Mouse (Mus musculus): ENCODE measurements around the gene Mtcl1. TPM values are rescaled to one million over a fixed set of nuclear protein-coding genes. Genes with fewer than 3 reads are reported as not detected.
A peak's percentile ranks its signal among the peaks of the same experiment; 100 is the strongest.

Gene Mtcl1
- polyA plus RNA-seq, 1 experiment from 2014 or later, result 1.1 TPM

GRCm38 (mm10) chr17:66471252-66471651 is 21.7 kb upstream of the Mtcl1 start:
- Histone ChIP-seq H3K9me3 (ENCODE audit: control insufficient read depth, low read length) (0 out of 2 replicates have a peak, but pooled peaks cover 7% of the 10 kb centered on the region), H3K9ac (ENCODE audit: low read length) (no peak overlapping the region), H3K4me3 (ENCODE audit: control insufficient read depth in 1 of 2, insufficient read depth in 1 of 2, low read depth in 1 of 2, low read length in 2 of 2) (no peak overlapping the region), H3K4me2 (ENCODE audit: low read length) (no peak overlapping the region), H3K4me1 (ENCODE audit: control insufficient read depth in 2 of 2, insufficient read depth in 2 of 2, low read length in 2 of 2) (no peaks in the 10 kb centered on the region), H3K36me3 (ENCODE audit: control insufficient read depth, insufficient read depth, low read length) (no peaks in the 10 kb centered on the region), H3K27ac (replicated peaks in 1 of 2; ENCODE audit: control insufficient read depth in 1 of 2, insufficient read depth in 1 of 2, low read depth in 2 of 2, low read length in 2 of 2) (no peak overlapping the region), H3K27me3 (ENCODE audit: control insufficient read depth, insufficient read depth, low read length) (no peaks in the 10 kb centered on the region)
- ATAC-seq (ENCODE audit: insufficient number of reproducible peaks, insufficient read depth, low FRiP score, low read depth), result no peak
- WGBS, result 70% methylated on average over 4 of the region's 4 CpGs

DNA sequence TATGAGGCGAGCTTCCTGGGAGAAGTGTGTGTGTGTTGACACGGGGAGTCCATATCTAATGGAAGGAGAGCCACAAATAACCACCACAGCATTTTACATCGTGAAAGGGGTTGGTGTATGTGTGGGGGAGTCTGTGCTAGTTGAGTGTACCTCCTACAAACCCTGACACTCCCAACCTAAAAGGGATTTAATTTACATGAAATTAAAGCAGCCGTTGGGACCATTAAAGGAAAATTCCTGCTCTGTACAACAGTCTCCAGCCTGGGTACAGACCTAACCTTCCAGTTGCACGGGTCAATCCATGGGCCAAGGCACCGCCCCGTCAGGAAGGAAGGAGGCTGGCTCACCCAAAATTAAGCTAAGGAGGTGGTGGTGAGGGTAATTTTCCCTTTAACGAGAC is 20.5 kb upstream of the Mtcl1 start:
- 25% methylated on average over 8 of the region's 8 CpGs for WGBS
- Histone ChIP-seq H3K4me3 (ENCODE audit: control insufficient read depth in 1 of 2, insufficient read depth in 1 of 2, low read depth in 1 of 2, low read length in 2 of 2) (no peak overlapping the region), H3K9ac (ENCODE audit: low read length) (no peak overlapping the region), H3K9me3 (ENCODE audit: control insufficient read depth, low read length) (0 out of 2 replicates have a peak, but pooled peaks cover 7% of the 10 kb centered on the region), H3K36me3 (ENCODE audit: control insufficient read depth, insufficient read depth, low read length) (no peaks in the 10 kb centered on the region), H3K27me3 (ENCODE audit: control insufficient read depth, insufficient read depth, low read length) (no peaks in the 10 kb centered on the region), H3K27ac (replicated peaks in 1 of 2; ENCODE audit: control insufficient read depth in 1 of 2, insufficient read depth in 1 of 2, low read depth in 2 of 2, low read length in 2 of 2) (no peak overlapping the region), H3K4me1 (ENCODE audit: control insufficient read depth in 2 of 2, insufficient read depth in 2 of 2, low read length in 2 of 2) (no peaks in the 10 kb centered on the region), H3K4me2 (ENCODE audit: low read length) (no peak overlapping the region)
- ATAC-seq (ENCODE audit: insufficient number of reproducible peaks, insufficient read depth, low FRiP score, low read depth), result no peak

DNA sequence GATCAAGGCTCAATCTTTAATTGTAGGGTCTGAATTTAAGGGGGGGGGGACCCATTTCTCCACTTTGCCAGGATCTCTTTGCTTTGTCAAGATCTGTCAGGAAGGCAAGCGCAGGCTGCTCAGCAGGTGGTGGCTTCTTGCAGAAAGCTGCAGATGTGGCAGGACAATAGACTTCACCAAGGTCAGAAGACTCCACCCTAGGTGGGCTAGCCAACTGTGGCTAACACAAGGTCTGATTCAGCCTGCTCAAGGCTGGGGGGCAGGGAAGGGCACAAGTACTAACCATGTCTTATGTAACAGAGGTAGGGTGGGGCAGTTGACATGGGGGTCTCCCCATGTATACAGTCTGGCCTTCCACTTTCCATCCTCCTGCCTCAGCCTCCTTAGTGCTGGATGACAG is 7.7 kb upstream of the Mtcl1 start:
- H3K36me3 ChIP-seq (ENCODE audit: control insufficient read depth, insufficient read depth, low read length), result no peaks in the 10 kb centered on the region
- H3K9ac ChIP-seq (ENCODE audit: low read length), result no peak overlapping the region
- 77% methylated on average over 1 of the region's 1 CpGs for WGBS
- H3K4me3 ChIP-seq (ENCODE audit: control insufficient read depth in 1 of 2, insufficient read depth in 1 of 2, low read depth in 1 of 2, low read length in 2 of 2), result no peak overlapping the region
- ATAC-seq (ENCODE audit: insufficient number of reproducible peaks, insufficient read depth, low FRiP score, low read depth), result no peak
- no peaks in the 10 kb centered on the region for H3K9me3 ChIP-seq (ENCODE audit: control insufficient read depth, low read length)
- H3K4me2 ChIP-seq (ENCODE audit: low read length), result no peak overlapping the region
- no peaks in the 10 kb centered on the region for H3K4me1 ChIP-seq (ENCODE audit: control insufficient read depth in 2 of 2, insufficient read depth in 2 of 2, low read length in 2 of 2)
- H3K27ac ChIP-seq (replicated peaks in 1 of 2; ENCODE audit: control insufficient read depth in 1 of 2, insufficient read depth in 1 of 2, low read depth in 2 of 2, low read length in 2 of 2), result no peak overlapping the region
- no peaks in the 10 kb centered on the region for H3K27me3 ChIP-seq (ENCODE audit: control insufficient read depth, insufficient read depth, low read length)

DNA sequence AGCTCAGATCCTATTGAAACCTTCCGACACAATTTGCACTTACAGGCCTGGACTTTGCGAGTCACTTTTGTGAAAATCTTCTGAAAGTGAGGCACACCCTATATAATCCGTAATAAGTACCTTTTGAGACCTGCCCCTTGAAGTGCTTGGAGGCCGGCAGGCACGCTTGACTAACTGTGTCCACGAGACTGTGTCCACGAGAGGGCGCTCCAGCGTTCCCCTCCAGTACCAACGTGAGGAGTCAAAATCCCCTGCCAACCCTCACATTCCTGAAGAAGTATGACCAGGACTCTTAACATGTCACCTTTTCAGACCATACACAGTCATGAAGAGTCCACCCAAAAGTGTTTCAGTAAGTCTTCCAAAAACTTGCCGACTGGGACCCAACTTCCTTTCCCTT is 1.6 kb upstream of the Mtcl1 start:
- 3% methylated on average over 11 of the region's 11 CpGs for WGBS
- peak overlapping the region; percentile 100 for H3K4me2 ChIP-seq (ENCODE audit: low read length)
- no peak overlapping the region for H3K27ac ChIP-seq (replicated peaks in 1 of 2; ENCODE audit: control insufficient read depth in 1 of 2, insufficient read depth in 1 of 2, low read depth in 2 of 2, low read length in 2 of 2)
- H3K9me3 ChIP-seq (ENCODE audit: control insufficient read depth, low read length), result no peaks in the 10 kb centered on the region
- peaks cover 23% of the 10 kb centered on the region; the same call in 1 of the 2 replicates for H3K27me3 ChIP-seq (ENCODE audit: control insufficient read depth, insufficient read depth, low read length)
- H3K9ac ChIP-seq (ENCODE audit: low read length), result no peak overlapping the region
- no peak overlapping the region for H3K4me3 ChIP-seq (ENCODE audit: control insufficient read depth in 1 of 2, insufficient read depth in 1 of 2, low read depth in 1 of 2, low read length in 2 of 2)
- no peaks in the 10 kb centered on the region for H3K36me3 ChIP-seq (ENCODE audit: control insufficient read depth, insufficient read depth, low read length)
- no peak for ATAC-seq (ENCODE audit: insufficient number of reproducible peaks, insufficient read depth, low FRiP score, low read depth)
- peaks cover 7 to 16% of the 10 kb centered on the region in 2 experiments; a peak in 3 of 4 replicates for H3K4me1 ChIP-seq (ENCODE audit: control insufficient read depth in 2 of 2, insufficient read depth in 2 of 2, low read length in 2 of 2)

DNA sequence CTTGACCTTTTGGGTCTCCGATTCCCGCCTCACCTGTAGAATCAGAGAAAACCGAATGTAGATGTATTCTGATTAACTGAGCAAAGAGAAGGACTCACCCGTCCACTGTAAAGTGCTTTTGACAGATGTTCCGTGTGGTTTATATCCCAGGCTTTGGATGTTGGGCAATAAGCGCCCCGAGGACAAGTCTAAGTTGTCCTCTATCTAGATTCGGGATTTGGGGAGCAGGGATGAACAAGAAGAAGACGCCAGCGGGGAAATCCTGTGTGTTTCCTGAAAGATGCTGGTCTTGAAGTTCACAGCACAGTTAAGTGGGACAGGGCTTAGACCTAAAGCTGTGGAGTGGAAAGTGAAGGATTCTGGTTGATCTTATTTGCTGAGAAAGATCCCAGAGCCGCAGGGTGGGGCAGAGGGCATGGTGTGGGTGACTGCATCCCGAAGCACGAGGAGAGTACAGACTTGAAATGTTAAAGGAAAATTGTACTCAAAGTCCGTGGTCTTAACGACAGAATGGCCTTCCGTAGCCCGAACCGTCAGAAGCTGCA is 1.0 kb upstream of the Mtcl1 start:
- H3K27me3 ChIP-seq (ENCODE audit: control insufficient read depth, insufficient read depth, low read length), result peaks cover 23% of the 10 kb centered on the region; the same call in 1 of the 2 replicates
- 6% methylated on average over 18 of the region's 18 CpGs for WGBS
- H3K9ac ChIP-seq (ENCODE audit: low read length), result 0 out of 2 replicates have a peak overlapping the region, but pooled peaks have one; percentile 74
- no peaks in the 10 kb centered on the region for H3K9me3 ChIP-seq (ENCODE audit: control insufficient read depth, low read length)
- ATAC-seq (ENCODE audit: insufficient number of reproducible peaks, insufficient read depth, low FRiP score, low read depth), result no peak
- peak overlapping the region; percentile 100 for H3K4me2 ChIP-seq (ENCODE audit: low read length)
- peaks cover 7 to 16% of the 10 kb centered on the region in 2 experiments; a peak in 3 of 4 replicates for H3K4me1 ChIP-seq (ENCODE audit: control insufficient read depth in 2 of 2, insufficient read depth in 2 of 2, low read length in 2 of 2)
- no peak overlapping the region for H3K27ac ChIP-seq (replicated peaks in 1 of 2; ENCODE audit: control insufficient read depth in 1 of 2, insufficient read depth in 1 of 2, low read depth in 2 of 2, low read length in 2 of 2)
- H3K36me3 ChIP-seq (ENCODE audit: control insufficient read depth, insufficient read depth, low read length), result no peaks in the 10 kb centered on the region
- H3K4me3 ChIP-seq (ENCODE audit: control insufficient read depth in 1 of 2, insufficient read depth in 1 of 2, low read depth in 1 of 2, low read length in 2 of 2), result peak overlapping the region; percentile 67 to 78

DNA sequence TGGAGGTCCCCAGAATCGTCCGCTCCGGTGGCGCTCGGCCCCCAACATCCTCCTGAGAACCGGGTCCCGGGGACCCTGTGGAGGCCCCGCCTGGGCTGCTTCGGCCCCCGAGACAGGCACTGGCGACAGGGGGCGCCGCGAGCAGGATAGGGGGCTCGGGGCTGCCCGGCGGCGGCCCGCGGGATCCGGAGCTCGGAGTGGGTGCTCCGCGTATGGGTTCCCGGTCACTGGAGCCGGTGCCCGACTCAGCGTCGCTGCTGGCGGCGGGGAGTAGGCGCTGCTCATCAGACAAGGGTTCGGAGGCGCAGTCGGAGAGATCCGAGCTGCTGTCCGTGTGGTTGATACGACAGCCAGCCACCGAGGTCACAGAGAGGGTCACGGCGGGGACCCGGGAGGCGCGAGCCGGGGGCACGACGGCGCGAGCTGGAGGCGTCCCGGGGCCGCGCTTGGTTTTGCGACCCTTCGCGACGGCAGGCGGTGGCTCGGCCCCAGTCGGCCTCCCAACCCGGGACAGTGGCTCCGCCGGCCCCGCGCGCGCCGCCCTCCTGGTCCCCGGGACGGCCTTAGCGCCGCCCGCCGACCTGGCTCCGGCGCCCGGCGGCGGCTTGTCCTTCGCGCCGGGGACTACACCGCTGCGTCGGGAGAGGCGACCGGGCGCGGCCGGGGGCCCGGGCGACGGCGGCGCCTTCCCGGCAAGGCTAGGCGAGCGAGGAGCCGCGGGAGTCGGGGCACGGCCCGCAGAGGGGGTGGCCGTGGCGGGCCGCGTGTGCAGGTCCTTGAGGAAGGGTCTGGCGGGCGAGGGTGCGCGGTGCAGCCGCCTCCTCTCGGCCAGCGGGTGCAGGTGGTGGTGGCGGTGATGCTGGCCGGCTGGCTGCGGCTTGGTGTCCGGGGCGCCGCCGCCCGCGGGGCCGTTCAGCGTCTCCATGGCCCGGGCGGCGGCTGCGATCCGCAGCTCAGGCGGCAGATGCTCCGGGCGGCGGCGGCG is 837 bp downstream of the Mtcl1 start:
- ATAC-seq (ENCODE audit: insufficient number of reproducible peaks, insufficient read depth, low FRiP score, low read depth), result peak; percentile 25

GRCm38 (mm10) chr17:66447978-66448377 is 1.6 kb downstream of the Mtcl1 start:
- no peak for ATAC-seq (ENCODE audit: insufficient number of reproducible peaks, insufficient read depth, low FRiP score, low read depth)

More for the DNA sequence above, 837 bp downstream of the Mtcl1 start:
- peak overlapping the region in 1 of 2 experiments; percentile 47; a peak in 2 of 4 replicates for H3K27ac ChIP-seq (replicated peaks in 1 of 2; ENCODE audit: control insufficient read depth in 1 of 2, insufficient read depth in 1 of 2, low read depth in 2 of 2, low read length in 2 of 2)
- WGBS, result under 1% methylated on average over 121 of the region's 136 CpGs
- H3K4me2 ChIP-seq (ENCODE audit: low read length), result peak overlapping the region; percentile 100
- H3K4me3 ChIP-seq (ENCODE audit: control insufficient read depth in 1 of 2, insufficient read depth in 1 of 2, low read depth in 1 of 2, low read length in 2 of 2), result peak overlapping the region; percentile 67 to 78
- H3K4me1 ChIP-seq (ENCODE audit: control insufficient read depth in 2 of 2, insufficient read depth in 2 of 2, low read length in 2 of 2), result peaks cover 7 to 16% of the 10 kb centered on the region in 2 experiments; a peak in 3 of 4 replicates
- no peaks in the 10 kb centered on the region for H3K9me3 ChIP-seq (ENCODE audit: control insufficient read depth, low read length)
- peak overlapping the region; percentile 74 for H3K9ac ChIP-seq (ENCODE audit: low read length)
- peaks cover 23% of the 10 kb centered on the region; the same call in 1 of the 2 replicates for H3K27me3 ChIP-seq (ENCODE audit: control insufficient read depth, insufficient read depth, low read length)
- H3K36me3 ChIP-seq (ENCODE audit: control insufficient read depth, insufficient read depth, low read length), result no peaks in the 10 kb centered on the region

More at GRCm38 (mm10) chr17:66447978-66448377, 1.6 kb downstream of the Mtcl1 start:
- peak overlapping the region; percentile 67 to 78 for H3K4me3 ChIP-seq (ENCODE audit: control insufficient read depth in 1 of 2, insufficient read depth in 1 of 2, low read depth in 1 of 2, low read length in 2 of 2)
- H3K36me3 ChIP-seq (ENCODE audit: control insufficient read depth, insufficient read depth, low read length), result no peaks in the 10 kb centered on the region
- H3K27ac ChIP-seq (replicated peaks in 1 of 2; ENCODE audit: control insufficient read depth in 1 of 2, insufficient read depth in 1 of 2, low read depth in 2 of 2, low read length in 2 of 2), result no peak overlapping the region
- peaks cover 7 to 16% of the 10 kb centered on the region in 2 experiments; a peak in 3 of 4 replicates for H3K4me1 ChIP-seq (ENCODE audit: control insufficient read depth in 2 of 2, insufficient read depth in 2 of 2, low read length in 2 of 2)
- peaks cover 23% of the 10 kb centered on the region; the same call in 1 of the 2 replicates for H3K27me3 ChIP-seq (ENCODE audit: control insufficient read depth, insufficient read depth, low read length)
- H3K9me3 ChIP-seq (ENCODE audit: control insufficient read depth, low read length), result no peaks in the 10 kb centered on the region
- WGBS, result 7% methylated on average over 13 of the region's 13 CpGs
- peak overlapping the region; percentile 74 for H3K9ac ChIP-seq (ENCODE audit: low read length)
- peak overlapping the region; percentile 100 for H3K4me2 ChIP-seq (ENCODE audit: low read length)

All from heart, embryonic 14.5 days (tissue).